ENCODE assay signal across 16 mouse cellular contexts in genomic region chr11:95500836-95501235, GRCm38 (mm10). TPM values are rescaled to one million over a fixed set of nuclear protein-coding genes. Genes with fewer than 3 reads are reported as not detected.
A peak's percentile ranks its signal among the peaks of the same experiment; 100 is the strongest.
DNase-seq lines count a peak whose midpoint lies in the region; ATAC-seq and TF ChIP-seq lines count a peak whose summit lies in the region.
"Had no signal": no experiment of that assay in that cellular context is flagged by ENCODE, and none has a peak within 500 bp of the region (broad histone marks: within the 10 kb centered on the region; RNA-seq: fewer than 3 reads in every experiment).

No protein-coding gene starts in this region.

- H3K27ac ChIP-seq in cerebellum, adult 2 months (ENCODE audit: insufficient read depth, low read length) = peak overlapping the region; percentile 54; the same call in 1 of the 2 replicates
- H3K27ac ChIP-seq in forebrain, embryonic 14.5 days (ENCODE audit: low read depth, low read length) = peak overlapping the region; percentile 44; the same call in 1 of the 2 replicates
- H3K27ac ChIP-seq in midbrain, embryonic 13.5 days = peak overlapping the region; percentile 58; the same call in 1 of the 2 replicates
- H3K27ac ChIP-seq in heart, embryonic 10.5 days = no peak overlapping the region
- H3K27ac ChIP-seq: embryonic facial prominence, embryonic 12.5 days; layer of hippocampus, adult 2 months; liver, embryonic 12.5 days had no signal

- WGBS in cerebellum, adult 2 months = 2% methylated on average over 3 of the region's 3 CpGs
- 34% methylated on average over 3 of the region's 3 CpGs for WGBS in forebrain, embryonic 14.5 days
- 20% methylated on average over 3 of the region's 3 CpGs for WGBS in midbrain, embryonic 13.5 days
- WGBS in heart, embryonic 10.5 days = 50% methylated on average over 3 of the region's 3 CpGs

- DNase-seq in cerebellum, adult 2 months = peak; percentile 41 to 65
- DNase-seq in cerebellum, adult 8-10 months = no peak
- peak; percentile 64 for DNase-seq in left cerebral cortex, postnatal 4 days
- no peak for DNase-seq in left cerebral cortex, adult 8-10 months (ENCODE audit: low spot score in 2 of 2)
- no peak for DNase-seq in forebrain, embryonic 14.5 days (ENCODE audit: low spot score)
- no peak for DNase-seq in heart, embryonic 10.5 days (ENCODE audit: low spot score)
- DNase-seq in layer of hippocampus, adult 11-12 months (ENCODE audit: low spot score) = no peak
- DNase-seq: adrenal gland, adult 2 months; kidney, adult 9 months; lung, embryonic 14.5 days; right cerebral cortex, postnatal 25 days had no signal

- peaks cover 4% of the 10 kb centered on the region; the same call in 1 of the 2 replicates for H3K36me3 ChIP-seq in forebrain, embryonic 14.5 days (ENCODE audit: control insufficient read depth, insufficient read depth, low read length)
- peaks cover 14% of the 10 kb centered on the region for H3K36me3 ChIP-seq in midbrain, embryonic 13.5 days
- peaks cover 10% of the 10 kb centered on the region; the same call in 1 of the 2 replicates for H3K36me3 ChIP-seq in heart, embryonic 10.5 days

- H3K9me3 ChIP-seq in forebrain, embryonic 14.5 days (replicated peaks; ENCODE audit: control insufficient read depth, low read length) = no peaks in the 10 kb centered on the region
- H3K9me3 ChIP-seq in midbrain, embryonic 13.5 days = no peaks in the 10 kb centered on the region
- H3K9me3 ChIP-seq in heart, embryonic 10.5 days = no peaks in the 10 kb centered on the region
- H3K9me3 ChIP-seq: embryonic facial prominence, embryonic 12.5 days; liver, embryonic 12.5 days had no signal

- H3K4me3 ChIP-seq in cerebellum, adult 2 months (replicated peaks; ENCODE audit: insufficient read depth, low read depth, low read length) = no peak overlapping the region
- H3K4me3 ChIP-seq in forebrain, embryonic 14.5 days (ENCODE audit: low read depth, low read length) = no peak overlapping the region
- no peak overlapping the region for H3K4me3 ChIP-seq in midbrain, embryonic 13.5 days (replicated peaks)
- no peak overlapping the region for H3K4me3 ChIP-seq in heart, embryonic 10.5 days
- H3K4me3 ChIP-seq: embryonic facial prominence, embryonic 12.5 days; layer of hippocampus, adult 2 months; liver, embryonic 12.5 days had no signal

- TF ChIP-seq POLR2A in cerebellum, adult 2 months (IDR thresholded peaks at IDR 0.05; ENCODE audit: borderline replicate concordance, insufficient read depth, low read length) = no peak

- TF ChIP-seq CTCF in cerebellum, adult 2 months (IDR thresholded peaks at IDR 0.05; ENCODE audit: borderline replicate concordance, insufficient read depth, low read depth, low read length) = no peak

- no peak for ATAC-seq in forebrain, embryonic 14.5 days
- ATAC-seq in midbrain, embryonic 13.5 days = no peak
- ATAC-seq: inflammation-experienced regulatory T-cells, adult 6 months; liver, embryonic 12.5 days had no signal

- no peak overlapping the region for H3K4me2 ChIP-seq in forebrain, embryonic 14.5 days (ENCODE audit: low read length)
- no peak overlapping the region for H3K4me2 ChIP-seq in midbrain, embryonic 13.5 days (replicated peaks)
- H3K4me2 ChIP-seq: embryonic facial prominence, embryonic 12.5 days; liver, embryonic 12.5 days; lung, embryonic 14.5 days had no signal

- intact Hi-C loops in left cerebral cortex, postnatal 4 days (cut with DNase I) = no loop called here

- H3K4me1 ChIP-seq in cerebellum, adult 2 months (ENCODE audit: control insufficient read depth, insufficient read depth, low read length) = peaks cover 19% of the 10 kb centered on the region
- H3K4me1 ChIP-seq in forebrain, embryonic 14.5 days (ENCODE audit: control insufficient read depth, insufficient read depth, low read length) = no peaks in the 10 kb centered on the region; the same call in 1 of the 2 replicates
- peaks cover 20% of the 10 kb centered on the region for H3K4me1 ChIP-seq in midbrain, embryonic 13.5 days (replicated peaks)
- peaks cover 10% of the 10 kb centered on the region for H3K4me1 ChIP-seq in heart, embryonic 10.5 days
- H3K4me1 ChIP-seq: liver, embryonic 12.5 days had no signal

- no peak overlapping the region for H3K9ac ChIP-seq in forebrain, embryonic 14.5 days (ENCODE audit: low read length)
- H3K9ac ChIP-seq in midbrain, embryonic 13.5 days (replicated peaks) = no peak overlapping the region
- H3K9ac ChIP-seq: embryonic facial prominence, embryonic 12.5 days; liver, embryonic 12.5 days; lung, embryonic 14.5 days had no signal

- no peaks in the 10 kb centered on the region for H3K27me3 ChIP-seq in cerebellum, adult 2 months (ENCODE audit: control insufficient read depth, insufficient read depth, low read length)
- H3K27me3 ChIP-seq in forebrain, embryonic 14.5 days (replicated peaks; ENCODE audit: control insufficient read depth, insufficient read depth, low read length) = no peaks in the 10 kb centered on the region
- no peaks in the 10 kb centered on the region for H3K27me3 ChIP-seq in midbrain, embryonic 13.5 days
- 0 out of 2 replicates have a peak, but pooled peaks cover 1% of the 10 kb centered on the region for H3K27me3 ChIP-seq in heart, embryonic 10.5 days (ENCODE audit: insufficient read depth, poor library complexity, severe bottlenecking)
- H3K27me3 ChIP-seq: embryonic facial prominence, embryonic 12.5 days; liver, embryonic 12.5 days had no signal

RNA-seq across cellular contexts. Expression of gene Nxph3, which starts 13.5 kb away (rescaled TPM):
- polyA plus RNA-seq in cerebellum, adult 2 months (2012; rRNA removed) = 18.6 and 19.9 TPM in 2 replicates
- total RNA-seq in left cerebral cortex, postnatal 4 days (2021) = 10 to 100 TPM; 40.2 to 44.0 TPM
- 10 to 100 TPM; 26.5 to 33.0 (median 32.3) TPM for total RNA-seq in left cerebral cortex, adult 8-10 months (2022)
- polyA plus RNA-seq in forebrain, embryonic 14.5 days (2014; fragmentation: Nextera tagmentation; extraction: Ambion mirVana) = 7.8 and 10.3 TPM in 2 replicates
- polyA plus RNA-seq in midbrain, embryonic 13.5 days (2015; fragmentation: Nextera tagmentation; extraction: Ambion mirVana) = 1.2 and 1.9 TPM in 2 replicates
- 0.21 and 0.77 TPM in 2 replicates for polyA plus RNA-seq in heart, embryonic 10.5 days (2016; fragmentation: Nextera tagmentation; extraction: Ambion mirVana)
- polyA plus RNA-seq: inflammation-experienced regulatory T-cells, adult 6 months had no signal

Comparison
In these comparisons a context has a peak if more than half of its experiments do, and no peak if none do; other contexts are left out.
1. DNase-seq: peak in cerebellum, adult 2 months (2 of 2) and left cerebral cortex, postnatal 4 days (single experiment); none in cerebellum, adult 8-10 months (single experiment), left cerebral cortex, adult 8-10 months (0 of 2), forebrain, embryonic 14.5 days (single experiment), heart, embryonic 10.5 days (single experiment) and layer of hippocampus, adult 11-12 months (single experiment).